Mouse (Mus musculus) induced T-regulatory cell, adult 2 months (primary cell): Measurements from ENCODE around the gene Ppp3ca.
A peak's percentile ranks its signal among the peaks of the same experiment; 100 is the strongest.

Experiments
- DNase-seq: peaks from one replicate; pipeline ENCODE4 v3.0.0-alpha.2; 2012; ENCODE audit warnings: low read depth

The Ppp3ca gene

GRCm38 (mm10) chr3:136911276-136911675, 241.4 kb downstream of the Ppp3ca start:
- no peak for DNase-seq

GRCm38 (mm10) chr3:136917080-136917479, 247.2 kb downstream of the Ppp3ca start:
- DNase-seq: no peak

GRCm38 (mm10) chr3:136933071-136933470, 263.1 kb downstream of the Ppp3ca start:
- no peak for DNase-seq

- DNase-seq: peak; percentile 77
Measured at GRCm38 (mm10) chr3:136940733-136941601, 271.0 kb downstream of the Ppp3ca start.

- DNase-seq: no peak
Measured at GRCm38 (mm10) chr3:136941602-136941926, 271.6 kb downstream of the Ppp3ca start.

- no peak for DNase-seq
Measured at GRCm38 (mm10) chr3:136945550-136945949, 275.6 kb downstream of the Ppp3ca start.

GRCm38 (mm10) chr3:136946662-136947061, 276.7 kb downstream of the Ppp3ca start:
- no peak for DNase-seq

GRCm38 (mm10) chr3:136948142-136948541, 278.2 kb downstream of the Ppp3ca start:
- no peak for DNase-seq

GRCm38 (mm10) chr3:136951792-136952191, 281.9 kb downstream of the Ppp3ca start:
- DNase-seq: no peak

GRCm38 (mm10) chr3:136952822-136953221, 282.9 kb downstream of the Ppp3ca start:
- no peak for DNase-seq

- DNase-seq: no peak
Measured at GRCm38 (mm10) chr3:136955043-136955442, 285.1 kb downstream of the Ppp3ca start.

- DNase-seq: no peak
Measured at GRCm38 (mm10) chr3:136960314-136960713, 290.4 kb downstream of the Ppp3ca start.

- no peak for DNase-seq
Measured at GRCm38 (mm10) chr3:136966786-136967185, 296.9 kb downstream of the Ppp3ca start.

- no peak for DNase-seq
Measured at GRCm38 (mm10) chr3:136967510-136967909, 297.6 kb downstream of the Ppp3ca start.

GRCm38 (mm10) chr3:136969796-136970195, 299.9 kb downstream of the Ppp3ca start:
- no peak for DNase-seq

GRCm38 (mm10) chr3:136977859-136978258, 307.9 kb downstream of the Ppp3ca start:
- no peak for DNase-seq

GRCm38 (mm10) chr3:136980915-136981588, 311.1 kb downstream of the Ppp3ca start:
- no peak for DNase-seq

- DNase-seq: no peak
Measured at GRCm38 (mm10) chr3:136981589-136981924, 311.6 kb downstream of the Ppp3ca start.

GRCm38 (mm10) chr3:136982021-136982420, 312.1 kb downstream of the Ppp3ca start:
- no peak for DNase-seq

GRCm38 (mm10) chr3:136986096-136986881, 316.4 kb downstream of the Ppp3ca start:
- no peak for DNase-seq
